Mouse (Mus musculus) neutrophil, adult 5-6 weeks (primary cell): ENCODE data around the gene Rhcg. TPM values are rescaled to one million over a fixed set of nuclear protein-coding genes. Genes with fewer than 3 reads are reported as not detected.

ENCODE experiments used
- ATAC-seq: fragments of 151-379, 151-347 bp; 2 replicates; pipeline ENCODE4 v1.8.0; 2017; ENCODE audit warnings: mild to moderate bottlenecking, moderate TSS enrichment; ENCODE audit not compliant: insufficient number of reproducible peaks, poor library complexity, low FRiP score, severe bottlenecking; ENCODE audit errors: extremely low read depth
- total RNA-seq: library from RNA; stranded (forward); fragments of 200-1000 nt; gene quantifications from 2 replicates; pipeline ENCODE4 v1.2.3, GENCODE M21; 2017

Rhcg gene
- total RNA-seq, result not detected in 2 replicates

DNA sequence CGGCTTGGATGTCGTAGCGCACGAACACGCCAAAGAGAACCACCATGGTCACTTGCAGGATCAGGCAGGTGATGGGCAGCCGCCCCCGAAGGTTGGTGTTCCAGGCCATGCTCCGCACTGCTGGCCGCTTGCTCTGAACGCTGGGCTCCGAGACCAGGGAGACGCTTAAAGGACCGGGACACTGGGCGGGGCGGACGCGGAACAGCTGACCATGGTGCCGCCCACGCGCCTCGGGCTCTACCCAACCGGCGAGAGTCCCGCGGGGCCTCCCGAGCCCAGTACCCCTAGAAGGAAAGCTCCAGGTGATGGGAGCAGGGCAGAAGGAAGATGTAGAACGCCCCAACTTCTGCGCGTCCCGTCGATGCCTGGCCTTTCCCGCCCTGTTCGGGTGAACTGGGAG lies at the start of gene Rhcg:
TSS of gene Rhcg (minus strand) at position 240 of the 400 bp plus-strand sequence.
- no peak for ATAC-seq

GRCm38 (mm10) chr7:79666690-79667089 lies 49.2 kb upstream of the Rhcg start:
- no peak for ATAC-seq

DNA sequence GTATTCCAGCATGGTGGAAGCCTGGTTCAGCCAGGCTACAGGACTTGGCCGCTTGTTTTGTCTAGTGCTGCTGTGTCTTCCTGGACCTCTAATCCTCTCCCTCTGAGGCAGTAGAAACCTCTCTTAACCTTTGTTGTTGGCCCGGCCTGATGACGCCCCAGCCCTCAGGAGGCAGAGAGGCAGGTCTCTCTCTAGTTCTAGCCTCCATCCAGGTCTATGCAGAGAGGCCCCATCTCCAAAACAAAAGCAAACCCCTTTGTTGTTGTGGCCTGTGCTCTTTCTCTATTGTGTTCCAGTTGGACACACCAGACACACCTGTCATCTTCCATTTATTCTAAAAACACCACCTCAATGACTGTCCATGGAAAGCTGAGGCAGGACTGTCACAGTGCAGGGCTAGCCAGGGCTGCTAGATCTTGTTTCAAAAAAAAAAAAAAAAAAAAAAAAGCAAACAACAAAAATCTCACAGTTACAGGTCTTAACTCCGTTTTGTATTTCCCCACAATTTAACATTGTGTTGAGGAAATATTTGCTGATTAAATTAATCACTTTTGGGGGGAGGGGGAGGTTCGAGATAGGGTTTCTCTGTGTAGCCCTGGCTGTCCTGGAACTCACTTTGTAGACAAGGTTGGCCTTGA lies 43.9 kb upstream of the Rhcg start:
- no peak for ATAC-seq

DNA sequence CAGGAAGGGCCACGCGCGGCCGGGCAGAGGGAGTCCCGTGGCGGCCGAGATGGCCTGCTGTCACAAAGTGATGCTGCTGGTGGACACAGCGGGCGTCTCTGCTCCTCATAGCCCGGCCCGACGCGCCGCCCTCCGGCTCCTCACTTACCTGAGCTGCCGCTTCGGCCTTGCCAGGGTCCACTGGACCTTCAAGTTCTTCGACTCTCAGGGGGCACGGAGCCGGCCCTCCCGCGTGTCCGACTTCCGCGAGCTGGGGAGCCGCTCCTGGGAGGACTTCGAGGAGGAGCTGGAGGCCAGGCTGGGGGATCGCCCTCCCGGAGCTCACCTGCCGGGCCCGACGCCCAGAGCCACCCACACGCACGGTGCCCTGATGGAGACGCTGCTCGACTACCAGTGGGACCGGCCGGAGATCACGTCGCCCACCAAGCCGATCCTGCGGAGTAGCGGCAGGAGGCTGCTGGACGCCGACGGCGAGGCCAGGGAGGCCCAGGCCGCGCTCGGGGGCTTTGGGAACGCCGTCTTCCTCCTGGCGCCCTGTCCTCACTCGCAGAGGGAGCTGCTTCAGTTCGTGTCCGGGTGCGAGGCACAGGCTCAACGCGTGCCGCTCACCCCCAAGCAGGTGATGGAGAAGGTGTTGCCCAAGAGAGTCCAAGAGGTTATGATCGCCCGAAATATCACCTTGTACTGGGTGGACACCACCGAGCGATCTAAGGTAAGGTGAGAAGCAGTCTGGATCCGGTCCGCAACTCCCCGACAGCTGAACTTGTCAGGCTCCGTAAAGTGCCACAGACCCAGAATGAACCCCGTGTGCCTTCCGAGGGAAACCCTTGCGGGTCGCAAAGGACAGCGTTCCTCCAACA lies 43.1 kb upstream of the Rhcg start:
- ATAC-seq, result no peak

DNA sequence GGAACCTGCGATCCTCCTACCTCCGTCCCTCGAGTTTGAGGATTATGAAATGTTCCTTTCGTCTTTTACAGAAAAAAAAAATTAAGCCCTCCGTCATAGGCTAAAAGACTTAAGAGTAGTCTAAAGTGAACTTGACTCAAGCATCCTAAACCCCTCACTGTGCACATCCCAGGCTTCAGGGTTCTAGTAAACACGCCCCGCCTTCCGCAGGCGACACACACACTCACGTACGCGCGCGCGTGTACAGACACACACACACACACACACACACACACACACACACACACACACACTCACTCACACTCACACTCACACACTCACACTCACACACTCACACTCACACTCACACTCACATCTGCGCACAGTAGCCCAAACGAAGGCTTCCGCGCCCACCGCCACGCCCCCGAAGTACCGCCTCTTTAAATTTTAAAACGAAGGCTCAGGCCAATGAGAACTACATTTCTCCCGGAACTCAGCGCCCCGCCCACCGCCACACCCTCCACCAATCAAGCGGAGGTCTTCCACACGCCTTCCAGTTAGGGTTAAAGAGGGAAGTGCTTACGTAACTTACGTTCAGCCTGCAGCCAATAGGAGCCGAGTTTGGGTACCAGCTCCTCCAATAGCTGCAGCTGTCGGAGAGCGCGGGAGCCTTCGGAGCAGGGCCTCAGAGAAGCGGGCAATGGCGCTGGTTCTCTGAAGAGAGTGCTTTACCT lies 42.3 kb upstream of the Rhcg start, which contains the start of gene Ticrr:
TSS of gene Ticrr (plus strand) at position 619 of the 713 bp plus-strand sequence.
- ATAC-seq, result peak; percentile 100

- no peak for ATAC-seq
Measured at GRCm38 (mm10) chr7:79654586-79654985, 37.1 kb upstream of the Rhcg start.

- ATAC-seq, result no peak
Measured at GRCm38 (mm10) chr7:79654185-79654584, 36.7 kb upstream of the Rhcg start.

- ATAC-seq, result no peak
Measured at GRCm38 (mm10) chr7:79649005-79649404, 31.5 kb upstream of the Rhcg start.

GRCm38 (mm10) chr7:79647233-79647632 lies 29.8 kb upstream of the Rhcg start:
- no peak for ATAC-seq

DNA sequence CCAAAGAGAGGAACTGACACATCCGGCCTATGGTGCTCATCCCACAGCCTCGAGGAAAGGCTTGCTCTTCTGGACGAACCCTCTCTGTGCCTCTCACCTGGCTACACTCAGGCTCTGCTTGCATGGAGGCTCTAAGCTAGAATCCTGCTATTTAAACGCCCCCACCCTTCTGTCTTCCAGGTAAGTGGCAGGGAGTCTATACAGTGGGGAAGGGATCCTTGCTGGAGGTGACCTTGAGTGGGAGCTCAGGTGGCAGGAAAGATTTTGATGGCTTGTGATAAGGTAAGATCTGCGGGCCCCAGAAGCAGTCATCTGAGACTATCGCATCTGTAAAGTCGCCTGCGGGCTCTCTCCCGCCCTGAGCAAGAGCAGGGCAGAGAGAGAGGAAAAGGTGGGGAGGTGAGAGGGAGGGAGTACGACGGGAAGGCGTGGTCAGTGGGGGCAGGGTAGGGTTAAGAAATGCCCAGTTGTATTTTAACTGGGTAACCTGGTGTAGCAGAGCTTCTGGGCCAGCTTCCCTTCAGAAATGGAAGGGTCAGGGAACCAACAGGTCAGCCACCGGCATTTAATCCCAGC lies 14.4 kb upstream of the Rhcg start:
- no peak for ATAC-seq

- no peak for ATAC-seq
Measured at GRCm38 (mm10) chr7:79628271-79628913, 10.9 kb upstream of the Rhcg start.

GRCm38 (mm10) chr7:79626170-79626569 lies 8.7 kb upstream of the Rhcg start:
- no peak for ATAC-seq

DNA sequence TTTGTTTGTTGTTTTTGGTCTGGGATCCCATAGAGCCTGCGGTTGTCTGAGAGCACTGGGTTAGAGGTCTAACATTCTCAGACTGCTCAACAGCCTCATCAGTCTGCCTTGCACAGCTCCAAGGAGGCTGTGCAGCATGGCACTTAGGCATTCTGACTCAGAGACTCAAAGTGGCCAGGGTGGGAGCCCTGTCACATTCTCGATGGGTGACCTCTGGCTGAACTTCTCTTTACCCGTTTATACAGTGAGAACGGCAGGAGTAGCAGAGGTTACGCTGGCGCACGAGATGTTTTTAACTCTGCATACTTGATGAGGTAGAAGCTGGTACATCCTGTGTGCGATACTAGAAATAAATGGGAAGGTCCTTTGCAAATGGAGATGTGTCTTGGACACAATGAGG lies 5.6 kb upstream of the Rhcg start:
- ATAC-seq, result no peak

DNA sequence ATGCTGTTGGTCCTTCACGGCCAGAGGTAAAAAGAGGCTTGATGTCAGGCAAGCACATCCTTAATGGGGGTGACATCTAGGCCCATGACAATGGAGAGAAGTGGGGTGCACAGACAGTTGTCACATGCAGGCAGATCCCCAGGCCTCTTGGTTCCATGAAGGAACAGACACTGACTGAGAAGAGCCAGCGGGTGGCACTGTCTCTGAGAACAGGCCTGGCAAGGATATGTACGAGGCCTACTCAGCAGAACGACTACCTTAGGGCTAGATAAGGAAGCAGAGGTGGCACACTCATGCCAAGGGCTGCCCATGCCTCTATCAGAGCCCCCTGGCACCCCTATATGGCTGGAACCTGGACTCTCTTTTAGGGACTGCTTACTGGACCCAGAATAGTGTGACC lies 2.0 kb upstream of the Rhcg start:
- ATAC-seq, result no peak

DNA sequence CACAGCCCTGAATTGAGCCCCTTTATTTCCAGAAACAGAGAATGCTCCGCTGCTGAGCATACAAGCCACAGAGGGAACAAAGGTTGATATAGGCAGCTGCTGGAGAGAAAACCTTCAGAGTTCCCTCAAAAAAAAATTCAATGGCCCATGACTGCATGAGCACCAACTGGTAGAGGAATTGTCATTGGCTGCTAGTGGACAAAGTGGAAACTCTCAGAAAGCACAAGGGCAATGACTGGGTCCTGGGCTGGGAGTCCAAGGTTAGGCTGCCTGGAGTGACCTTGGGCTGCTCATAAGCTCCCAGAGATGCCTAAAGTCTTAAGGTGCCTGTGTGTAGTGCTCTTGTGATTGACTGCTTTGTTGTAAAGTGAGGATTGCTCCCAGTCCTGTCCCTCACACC lies 1.5 kb downstream of the Rhcg start:
- ATAC-seq, result no peak

DNA sequence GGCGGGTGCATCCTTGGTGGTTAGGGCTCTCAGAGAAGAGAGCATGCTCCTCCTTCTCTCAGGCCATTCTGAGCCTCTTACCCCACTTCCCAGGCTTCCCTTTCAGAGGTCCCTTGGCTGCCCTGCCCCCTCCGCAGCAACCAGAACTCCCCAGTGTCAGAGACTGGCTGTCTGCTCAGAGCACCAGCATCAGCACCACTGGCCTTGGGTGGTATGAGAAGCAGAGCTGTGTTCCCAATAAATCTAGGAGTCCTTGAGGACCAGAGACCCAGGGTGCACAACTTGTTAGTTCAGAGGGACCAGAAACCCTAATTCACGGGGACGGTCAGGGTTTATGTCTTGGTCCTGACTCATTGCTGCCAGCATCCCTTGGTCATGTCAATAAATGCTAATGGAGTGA lies 2.4 kb downstream of the Rhcg start:
- no peak for ATAC-seq

DNA sequence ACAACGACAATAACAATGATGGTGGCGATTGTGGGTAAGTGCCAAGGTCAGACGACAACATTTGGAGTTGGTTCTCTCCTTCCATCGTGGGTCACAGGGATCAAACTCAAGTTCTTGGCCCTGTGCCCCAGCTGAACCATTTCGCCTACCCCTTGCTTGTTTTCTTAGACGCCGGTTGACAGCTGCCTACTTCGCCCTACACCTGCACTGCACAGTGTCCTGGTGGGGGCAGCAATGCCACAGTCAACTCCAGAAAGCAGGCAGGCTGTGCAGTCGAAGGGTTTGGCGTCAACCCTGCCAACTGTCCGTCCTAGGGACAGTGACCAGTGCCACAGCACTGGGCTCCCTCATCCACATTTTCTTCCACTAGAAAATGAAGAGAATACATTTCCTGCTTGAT lies 4.1 kb downstream of the Rhcg start:
- no peak for ATAC-seq

GRCm38 (mm10) chr7:79612783-79613182 lies 4.7 kb downstream of the Rhcg start:
- no peak for ATAC-seq

DNA sequence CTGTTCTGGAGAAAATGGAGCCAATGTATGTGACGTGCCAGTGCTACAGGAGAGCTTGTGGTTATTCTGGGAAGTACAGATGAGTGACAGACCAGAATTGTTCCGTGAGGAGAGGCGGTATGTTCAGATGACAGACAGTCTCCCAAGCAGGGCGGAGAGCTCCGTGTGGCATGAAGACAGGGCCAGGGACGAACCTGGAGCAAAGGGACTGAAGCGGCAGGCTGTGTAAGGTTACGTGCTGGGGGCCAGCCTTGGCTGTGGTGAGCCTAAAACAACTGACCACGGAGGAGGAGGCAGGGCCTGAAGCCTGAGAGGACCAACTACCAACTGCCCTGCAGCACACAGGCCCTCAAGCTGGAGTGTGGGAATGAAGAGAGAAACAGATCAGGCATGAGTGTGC lies 5.6 kb downstream of the Rhcg start:
- ATAC-seq, result no peak
